Mouse (Mus musculus) natural killer cell, adult 2 months (primary cell): Measurements from ENCODE around the gene Fkbp15.
"Not testable (repeated sequence)": the region's sequence is repeated elsewhere in the genome, so short reads cannot be mapped to it uniquely, and the experiment has no call there.

Experiments used
- DNase-seq, 2 experiments: peaks; one replicate each; pipeline ENCODE4 v3.0.0; 2022; ENCODE audit warnings: low spot score in 2 of 2

Fkbp15 gene

GRCm38 (mm10) chr4:62282969-62283368, 77.4 kb downstream of the Fkbp15 start:
- DNase-seq, result no peak

- DNase-seq, result no peak
These were observed 79.0 kb downstream of the Fkbp15 start for GRCm38 (mm10) chr4:62281319-62281718.

- no peak for DNase-seq
These were observed 82.3 kb downstream of the Fkbp15 start for GRCm38 (mm10) chr4:62278081-62278480.

GRCm38 (mm10) chr4:62277222-62277621, 83.1 kb downstream of the Fkbp15 start:
- no peak for DNase-seq

GRCm38 (mm10) chr4:62276642-62277041, 83.7 kb downstream of the Fkbp15 start:
- DNase-seq, result no peak

GRCm38 (mm10) chr4:62274841-62275536, 85.4 kb downstream of the Fkbp15 start:
- no peak for DNase-seq

- no peak for DNase-seq
These were observed 86.4 kb downstream of the Fkbp15 start for GRCm38 (mm10) chr4:62273916-62274315.

- no peak for DNase-seq
These were observed 87.7 kb downstream of the Fkbp15 start for GRCm38 (mm10) chr4:62272696-62273095.

- no peak for DNase-seq
These were observed 93.2 kb downstream of the Fkbp15 start for GRCm38 (mm10) chr4:62267101-62267500.

GRCm38 (mm10) chr4:62266016-62266415, 94.3 kb downstream of the Fkbp15 start:
- not testable (repeated sequence) for DNase-seq

GRCm38 (mm10) chr4:62265154-62265836, 95.1 kb downstream of the Fkbp15 start:
- no peak for DNase-seq

GRCm38 (mm10) chr4:62263133-62263844, 97.1 kb downstream of the Fkbp15 start:
- no peak for DNase-seq

- DNase-seq, result no peak
These were observed 98.1 kb downstream of the Fkbp15 start, which contains the start of gene Slc31a2 for GRCm38 (mm10) chr4:62262276-62262675. TSS of gene Slc31a2 (plus strand) at chr4:62262562.

GRCm38 (mm10) chr4:62256931-62257330, 103.4 kb downstream of the Fkbp15 start:
- DNase-seq, result no peak

- no peak for DNase-seq
These were observed 105.8 kb downstream of the Fkbp15 start for GRCm38 (mm10) chr4:62254551-62254950.

GRCm38 (mm10) chr4:62251776-62252175, 108.6 kb downstream of the Fkbp15 start:
- DNase-seq, result no peak

- DNase-seq, result no peak
These were observed 109.3 kb downstream of the Fkbp15 start for GRCm38 (mm10) chr4:62250896-62251544.
